Mouse (Mus musculus): ENCODE measurements around the gene Yap1.
"Not testable (repeated sequence)": the region's sequence is repeated elsewhere in the genome, so short reads cannot be mapped to it uniquely, and the experiment has no call there.

Gene Yap1

GRCm38 (mm10) chr9:7914487-7914886 lies 89.9 kb downstream of the Yap1 start:
- DNase-seq (ENCODE audit: low spot score): peak; percentile 19

DNA sequence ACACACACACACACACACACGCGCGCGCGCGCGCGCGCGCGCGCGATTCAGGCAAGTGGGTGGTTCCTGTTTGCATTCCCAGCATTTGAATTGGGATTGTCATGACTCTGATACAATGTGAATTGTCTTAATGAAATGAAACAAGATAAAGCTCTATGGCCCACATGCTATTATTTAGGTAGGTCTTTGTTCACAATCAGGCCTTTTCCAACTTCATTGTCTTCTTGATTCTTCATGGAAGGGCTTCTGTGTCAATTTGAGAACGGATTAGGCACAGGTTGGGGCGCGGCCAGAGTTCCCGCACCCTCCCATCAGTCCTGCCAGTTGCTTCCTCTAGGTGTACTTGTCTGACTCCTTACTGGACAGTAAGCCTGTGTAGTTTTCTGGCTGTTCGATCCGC lies 90.4 kb downstream of the Yap1 start:
- no peak for DNase-seq (ENCODE audit: low spot score)

GRCm38 (mm10) chr9:7907351-7907985 lies 96.9 kb downstream of the Yap1 start:
- DNase-seq (ENCODE audit: low spot score): no peak

DNA sequence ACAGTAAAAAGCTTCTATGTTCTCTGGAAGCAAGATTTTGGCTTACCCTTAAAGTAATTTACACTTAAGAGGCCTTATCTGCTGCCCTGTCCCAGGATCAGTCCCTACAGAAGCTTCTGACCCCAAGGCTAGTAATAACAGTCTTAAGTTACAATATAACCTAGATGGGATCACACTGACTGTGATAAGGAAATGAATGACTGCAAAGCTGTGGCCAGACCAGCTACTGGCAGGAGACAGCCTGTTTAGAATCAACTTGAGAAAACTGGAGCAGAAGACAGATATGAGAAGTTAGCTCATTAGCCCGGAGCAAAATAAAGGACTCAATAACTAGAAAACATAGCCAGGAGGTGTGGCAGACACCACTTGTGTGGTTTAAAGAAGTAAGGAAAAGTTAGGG lies 97.8 kb downstream of the Yap1 start:
- DNase-seq (ENCODE audit: low spot score): no peak

- DNase-seq (ENCODE audit: low spot score): no peak
These were observed 100.6 kb downstream of the Yap1 start for GRCm38 (mm10) chr9:7903825-7904224.

DNA sequence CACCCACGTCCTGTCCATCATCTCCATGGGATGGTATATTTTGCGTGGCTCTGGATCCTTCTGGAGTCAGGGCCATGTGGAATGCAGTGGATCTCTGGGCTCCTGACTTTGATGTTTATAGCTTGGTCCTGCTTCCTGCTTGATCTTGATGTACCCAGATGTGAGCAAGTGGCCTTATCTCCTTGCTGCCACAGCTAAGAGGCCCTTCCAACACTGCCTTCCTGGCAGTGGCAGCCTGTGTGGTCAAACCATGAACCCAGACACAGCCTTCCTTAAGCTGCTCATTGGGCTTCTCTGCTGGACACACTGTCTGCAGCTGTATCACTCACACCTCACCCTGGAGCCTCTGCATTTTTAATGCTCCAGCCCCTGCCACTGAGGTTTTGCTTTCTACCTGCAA lies 101.1 kb downstream of the Yap1 start:
- no peak for DNase-seq (ENCODE audit: low spot score)

DNA sequence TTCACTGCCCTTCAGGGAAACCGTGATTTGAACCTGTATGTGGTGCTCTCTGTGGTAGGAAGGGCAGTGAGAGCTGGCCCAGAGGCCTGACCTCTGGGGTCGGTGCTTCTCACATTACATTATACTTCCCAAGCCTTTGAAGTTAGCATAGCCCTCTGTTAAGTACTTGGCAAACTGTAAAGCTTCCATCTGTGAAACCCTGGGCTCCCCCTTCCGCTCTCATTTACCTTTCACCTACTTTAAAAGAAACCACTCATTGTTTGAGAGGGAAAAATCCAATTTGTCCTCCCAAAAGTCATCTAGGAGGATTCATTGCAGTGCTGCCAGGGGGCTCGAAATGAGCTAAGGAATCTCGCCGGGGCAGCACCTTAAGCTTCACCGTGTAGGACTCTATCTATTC lies 102.1 kb downstream of the Yap1 start:
- DNase-seq (ENCODE audit: low spot score): no peak

DNA sequence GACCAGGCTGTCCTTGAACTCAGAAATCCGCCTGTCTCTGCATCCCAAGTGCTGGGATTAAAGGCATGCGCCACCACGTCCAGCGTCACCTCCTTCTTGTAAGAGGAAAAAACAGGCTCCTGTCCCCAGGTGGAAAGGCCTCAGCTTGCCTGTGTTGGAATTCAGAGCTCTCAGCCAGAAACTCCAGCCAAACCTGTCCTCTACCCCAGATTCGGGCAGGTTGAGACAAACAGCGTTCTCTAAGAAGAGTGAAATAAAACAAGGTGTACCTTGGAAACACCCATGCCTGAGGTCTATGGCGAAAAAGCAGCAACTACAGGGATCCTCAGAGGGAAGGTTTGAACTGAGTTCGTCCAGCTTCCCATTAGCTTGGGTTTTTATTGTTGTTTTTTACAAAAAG lies 103.4 kb downstream of the Yap1 start:
- DNase-seq (ENCODE audit: low spot score): no peak

- DNase-seq (ENCODE audit: low spot score): peak; percentile 71
These were observed 106.9 kb downstream of the Yap1 start for GRCm38 (mm10) chr9:7897502-7897901.

GRCm38 (mm10) chr9:7891796-7892195 lies 112.6 kb downstream of the Yap1 start:
- not testable (repeated sequence) for DNase-seq (ENCODE audit: low spot score)

DNA sequence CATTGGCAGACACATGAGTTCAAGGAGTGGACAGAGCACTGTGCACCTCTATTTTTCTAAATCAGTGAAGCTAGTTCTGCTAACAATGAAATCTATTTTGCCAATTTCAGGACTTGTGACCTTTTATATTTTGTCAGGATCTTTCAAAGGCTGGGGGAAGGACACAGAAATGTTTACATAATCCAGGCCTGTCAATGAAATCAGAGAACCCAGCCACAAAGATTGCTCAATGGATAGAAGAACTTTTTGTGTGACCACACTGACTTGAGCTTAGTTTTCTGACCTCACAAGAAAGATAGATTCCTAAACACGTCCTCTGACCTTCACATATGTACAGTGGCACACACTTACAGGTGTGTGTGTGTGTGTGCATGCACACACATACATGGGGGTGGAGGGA lies 113.2 kb downstream of the Yap1 start:
- DNase-seq (ENCODE audit: low spot score): no peak

DNA sequence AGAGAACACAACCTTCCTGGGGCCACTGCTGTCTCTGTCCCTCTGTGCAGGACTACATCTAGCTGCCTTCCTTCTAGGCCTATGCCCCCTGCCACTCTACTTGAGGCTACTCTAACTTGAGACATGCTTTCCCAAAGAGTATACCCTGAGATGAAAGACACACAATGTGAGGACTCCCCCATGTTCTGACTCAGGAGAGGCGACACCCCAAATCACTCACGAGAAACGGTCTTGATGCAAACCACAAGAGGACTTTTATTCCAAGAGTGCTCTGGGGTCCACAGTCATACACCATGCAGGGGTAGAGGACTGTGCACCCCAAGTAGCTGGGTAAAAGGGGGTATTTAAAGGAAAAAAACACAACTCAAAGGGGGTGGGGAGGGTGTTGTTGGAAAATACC lies 120.0 kb downstream of the Yap1 start:
- DNase-seq (ENCODE audit: low spot score): no peak

DNA sequence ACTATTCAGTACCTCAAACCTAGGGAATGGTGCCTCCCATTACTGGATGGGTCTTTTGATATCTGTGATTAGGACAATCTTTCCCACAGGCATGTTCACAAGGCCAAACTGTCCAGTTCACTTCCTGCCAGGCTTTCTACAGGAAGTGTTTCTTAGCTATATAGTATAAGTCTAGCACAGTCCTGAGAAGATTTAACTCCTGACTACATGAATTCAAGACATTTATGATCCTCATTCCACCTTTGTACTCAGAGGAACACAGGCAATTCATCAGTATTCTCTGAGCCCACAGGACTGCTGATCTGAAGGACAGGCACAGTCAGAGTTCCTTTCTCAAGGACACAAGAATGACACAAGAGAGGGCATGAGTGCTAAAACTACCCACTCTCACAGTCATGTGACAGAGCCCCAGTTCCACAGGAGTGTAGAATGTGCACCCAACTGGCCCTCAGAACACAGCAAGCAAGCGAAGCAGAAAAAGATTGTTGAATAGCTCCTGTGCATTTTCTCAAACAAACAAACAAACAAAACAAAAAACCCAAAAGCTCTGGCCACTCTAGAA lies 122.0 kb downstream of the Yap1 start:
- DNase-seq (ENCODE audit: low spot score): no peak

All from layer of hippocampus, adult 11-12 months (tissue).